ENCODE assay signal across 26 mouse cellular contexts in the genomic region with DNA sequence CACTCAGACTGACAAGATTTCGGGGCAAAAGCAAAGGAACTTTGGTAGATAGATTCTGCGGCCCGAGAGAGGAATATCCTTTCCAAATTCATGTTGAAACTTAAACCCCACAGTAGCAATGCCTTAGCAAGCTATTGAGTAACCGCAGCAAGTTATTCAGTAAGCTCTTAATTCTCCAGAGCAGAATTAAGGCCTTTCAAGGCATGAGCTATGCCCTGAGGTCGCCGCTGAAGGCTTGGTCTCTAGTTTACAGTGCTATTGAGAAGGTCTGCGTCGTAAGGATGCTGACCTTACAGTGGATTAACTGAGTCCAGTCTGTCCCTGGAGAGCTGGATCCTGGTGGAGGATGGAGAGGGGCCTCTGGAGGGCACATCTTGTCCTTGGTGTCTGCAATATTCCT. TPM values are rescaled to one million over a fixed set of nuclear protein-coding genes. Genes with fewer than 3 reads are reported as not detected.
A peak's percentile ranks its signal among the peaks of the same experiment; 100 is the strongest.
DNase-seq lines count a peak whose midpoint lies in the region; ATAC-seq and TF ChIP-seq lines count a peak whose summit lies in the region.
"Had no signal": no experiment of that assay in that cellular context is flagged by ENCODE, and none has a peak within 500 bp of the region (broad histone marks: within the 10 kb centered on the region; RNA-seq: fewer than 3 reads in every experiment).

No protein-coding gene starts in this region.

- no peaks in the 10 kb centered on the region for H3K9me3 ChIP-seq in heart, embryonic 10.5 days
- no peaks in the 10 kb centered on the region for H3K9me3 ChIP-seq in kidney, postnatal 0 days (replicated peaks; ENCODE audit: low read length)
- H3K9me3 ChIP-seq in limb, embryonic 10.5 days (replicated peaks) = no peaks in the 10 kb centered on the region
- H3K9me3 ChIP-seq: forebrain, embryonic 15.5 days; heart, embryonic 13.5 days; midbrain, embryonic 10.5 days; neural tube, embryonic 13.5 days had no signal

- 83% methylated on average over 8 of the region's 8 CpGs for WGBS in heart, embryonic 10.5 days
- WGBS in kidney, postnatal 0 days = 57% methylated on average over 8 of the region's 8 CpGs
- WGBS in limb, embryonic 10.5 days = 88% methylated on average over 8 of the region's 8 CpGs

- DNase-seq in heart, adult 11 months = peak; percentile 71
- no peak for DNase-seq in heart, embryonic 10.5 days (ENCODE audit: low spot score)
- peak; percentile 28 to 39 for DNase-seq in kidney, adult 8-10 months
- DNase-seq in kidney, postnatal 0 days (ENCODE audit: low spot score) = peak; percentile 9
- peak; percentile 39 to 53 for DNase-seq in kidney, postnatal 4 days
- DNase-seq in B cell, adult 2 months = no peak
- no peak for DNase-seq in limb, embryonic 10.5 days (ENCODE audit: low spot score)
- DNase-seq: adrenal gland, postnatal 25 days; cerebellum, adult 18-20 months; cerebellum, postnatal 10 days; gastrocnemius, postnatal 36 days; heart, adult 2 months; heart, postnatal 10 days; layer of hippocampus, postnatal 36 days; liver; lung, adult 2 months; lung, postnatal 10 days; right cerebral cortex, postnatal 4 days; thymus, adult 2 months; thymus, postnatal 4 days had no signal

- no peak overlapping the region for H3K4me3 ChIP-seq in heart, embryonic 10.5 days
- H3K4me3 ChIP-seq in kidney, postnatal 0 days (replicated peaks; ENCODE audit: low read depth, low read length) = no peak overlapping the region
- no peak overlapping the region for H3K4me3 ChIP-seq in limb, embryonic 10.5 days
- H3K4me3 ChIP-seq: forebrain, embryonic 15.5 days; heart, adult 2 months; heart, embryonic 13.5 days; midbrain, embryonic 10.5 days; neural tube, embryonic 13.5 days had no signal

- 0 out of 2 replicates have a peak, but pooled peaks cover 14% of the 10 kb centered on the region for H3K27me3 ChIP-seq in heart, embryonic 10.5 days (ENCODE audit: insufficient read depth, poor library complexity, severe bottlenecking)
- H3K27me3 ChIP-seq in kidney, postnatal 0 days (ENCODE audit: insufficient read depth, low read length) = no peaks in the 10 kb centered on the region
- no peaks in the 10 kb centered on the region for H3K27me3 ChIP-seq in limb, embryonic 10.5 days (ENCODE audit: low read depth, poor library complexity, severe bottlenecking)
- H3K27me3 ChIP-seq: forebrain, embryonic 15.5 days; neural tube, embryonic 13.5 days had no signal

- peaks cover 16% of the 10 kb centered on the region for H3K4me1 ChIP-seq in heart, embryonic 10.5 days
- H3K4me1 ChIP-seq in kidney, postnatal 0 days (replicated peaks; ENCODE audit: insufficient read depth, low read length) = no peaks in the 10 kb centered on the region
- H3K4me1 ChIP-seq in limb, embryonic 10.5 days = no peaks in the 10 kb centered on the region
- H3K4me1 ChIP-seq: forebrain, embryonic 15.5 days; neural tube, embryonic 13.5 days had no signal

- no peak overlapping the region for H3K9ac ChIP-seq in kidney, postnatal 0 days (ENCODE audit: low read depth, low read length)
- H3K9ac ChIP-seq: forebrain, embryonic 15.5 days; heart, embryonic 13.5 days; hindbrain, embryonic 14.5 days; liver, embryonic 14.5 days; neural tube, embryonic 13.5 days had no signal

- H3K27ac ChIP-seq in heart, embryonic 10.5 days = no peak overlapping the region
- 0 out of 2 replicates have a peak overlapping the region, but pooled peaks have one; percentile 25 for H3K27ac ChIP-seq in kidney, postnatal 0 days
- no peak overlapping the region for H3K27ac ChIP-seq in limb, embryonic 10.5 days
- H3K27ac ChIP-seq: forebrain, embryonic 15.5 days; heart, adult 2 months; heart, embryonic 13.5 days; hindbrain, embryonic 14.5 days; liver, embryonic 14.5 days; midbrain, embryonic 10.5 days; neural tube, embryonic 13.5 days had no signal

- H3K36me3 ChIP-seq in heart, embryonic 10.5 days = no peaks in the 10 kb centered on the region
- H3K36me3 ChIP-seq in kidney, postnatal 0 days (ENCODE audit: insufficient read depth, low read length) = no peaks in the 10 kb centered on the region
- no peaks in the 10 kb centered on the region for H3K36me3 ChIP-seq in limb, embryonic 10.5 days
- H3K36me3 ChIP-seq: forebrain, embryonic 15.5 days; heart, embryonic 13.5 days; midbrain, embryonic 10.5 days; neural tube, embryonic 13.5 days had no signal

- no peak for TF ChIP-seq CTCF in kidney, postnatal 0 days (IDR thresholded peaks at IDR 0.05; ENCODE audit: low read depth)

- no peak for ATAC-seq in kidney, postnatal 0 days (replicated peaks; ENCODE audit: low FRiP score, low read depth)
- ATAC-seq: forebrain, embryonic 15.5 days had no signal

- no peak overlapping the region for H3K4me2 ChIP-seq in kidney, postnatal 0 days (ENCODE audit: low read length)
- H3K4me2 ChIP-seq: forebrain, embryonic 15.5 days; heart, embryonic 13.5 days; hindbrain, embryonic 14.5 days; neural tube, embryonic 13.5 days had no signal

RNA-seq across cellular contexts. Expression of gene Arhgap25, which starts 12.5 kb away (rescaled TPM):
- polyA plus RNA-seq in heart, embryonic 10.5 days (2016; fragmentation: Nextera tagmentation; extraction: Ambion mirVana) = 2.3 and 3.9 TPM in 2 replicates
- 4.1 and 4.4 TPM in 2 replicates for polyA plus RNA-seq in kidney, postnatal 0 days (2015; fragmentation: Nextera tagmentation; extraction: Ambion mirVana)
- 2.3 and 2.6 TPM in 2 replicates for polyA plus RNA-seq in limb, embryonic 10.5 days (2016; fragmentation: Nextera tagmentation; extraction: Ambion mirVana)

Comparison
In these comparisons a context has a peak if more than half of its experiments do, and no peak if none do; other contexts are left out.
1. DNase-seq: peak in heart, adult 11 months (single experiment), kidney, adult 8-10 months (2 of 2), kidney, postnatal 0 days (single experiment) and kidney, postnatal 4 days (2 of 2); none in heart, embryonic 10.5 days (single experiment), B cell, adult 2 months (0 of 2) and limb, embryonic 10.5 days (single experiment).